Mouse (Mus musculus): ENCODE results near the gene Tcp11l2.

Tcp11l2 gene

DNA sequence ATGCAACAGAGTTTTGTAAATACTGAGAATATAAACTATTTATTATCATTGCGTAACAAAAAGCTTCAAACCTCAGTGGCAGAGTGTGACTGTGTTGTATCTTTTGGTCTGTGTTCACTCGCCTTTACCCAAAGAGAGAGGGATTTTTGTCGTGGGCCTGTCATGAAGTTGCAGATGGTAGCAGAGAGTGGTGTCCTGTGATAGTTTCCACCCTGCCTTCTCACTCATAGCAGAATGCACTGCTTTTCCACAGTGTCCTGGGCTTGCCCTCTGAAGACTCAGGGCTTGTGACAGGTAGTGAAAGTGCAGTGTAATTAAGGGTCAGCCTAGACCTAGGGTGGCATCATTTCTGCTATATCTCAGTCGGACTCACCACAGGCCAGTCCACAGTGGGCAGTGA is 78.3 kb downstream of the Tcp11l2 start:
- no peak for DNase-seq (ENCODE audit: low spot score)

DNA sequence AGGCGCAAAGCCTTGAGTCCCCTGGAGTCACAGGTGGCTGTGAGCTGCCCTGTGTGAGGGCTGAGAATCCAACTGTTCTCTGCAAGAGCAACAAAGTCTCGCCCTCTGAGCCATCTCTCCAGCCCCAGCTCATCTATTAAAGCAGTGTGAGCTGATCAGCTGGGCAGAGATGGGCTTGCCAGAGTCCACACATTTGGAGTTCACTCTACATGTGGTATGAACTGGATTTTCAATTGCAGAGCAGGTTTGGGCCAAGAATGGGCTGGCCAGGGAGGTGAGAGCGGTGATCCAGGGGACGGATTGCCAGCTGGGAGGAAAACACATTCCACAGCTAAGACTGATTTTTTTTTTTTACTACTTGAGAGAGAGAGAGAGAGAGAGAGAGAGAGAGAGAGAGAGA is 80.2 kb downstream of the Tcp11l2 start:
- DNase-seq (ENCODE audit: low spot score), result peak; percentile 33

DNA sequence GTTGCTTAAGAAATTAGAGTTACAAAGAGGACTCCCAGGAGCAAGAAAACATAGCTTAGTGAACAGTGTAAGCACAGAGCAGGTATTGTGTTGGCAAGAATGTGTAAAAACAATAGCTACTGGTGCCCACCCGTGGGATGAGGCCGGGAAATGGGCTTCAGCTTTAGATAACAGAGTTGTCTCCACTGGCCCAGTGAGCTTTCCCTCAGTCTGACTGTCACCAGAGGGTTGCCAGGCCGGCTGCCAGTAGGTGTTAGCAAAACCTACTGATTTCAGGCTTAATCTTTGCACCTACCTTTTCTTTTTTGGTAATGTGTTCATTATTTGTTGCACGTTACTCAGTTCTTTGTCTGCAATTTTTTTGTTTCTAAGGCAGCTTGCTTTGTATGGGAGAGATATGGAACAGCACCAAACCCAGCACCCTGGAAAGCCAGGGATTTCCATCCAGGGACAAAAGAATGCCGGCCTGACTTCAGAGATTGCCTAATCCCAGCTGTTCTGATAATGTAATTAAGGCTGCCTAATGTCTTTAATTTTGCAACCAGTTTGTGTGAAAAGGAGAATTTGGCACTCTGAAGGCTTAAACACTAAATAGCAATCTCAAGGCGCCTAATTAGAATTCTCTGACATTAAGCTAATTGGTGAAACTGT is 81.1 kb downstream of the Tcp11l2 start:
- DNase-seq (ENCODE audit: low spot score), result no peak

DNA sequence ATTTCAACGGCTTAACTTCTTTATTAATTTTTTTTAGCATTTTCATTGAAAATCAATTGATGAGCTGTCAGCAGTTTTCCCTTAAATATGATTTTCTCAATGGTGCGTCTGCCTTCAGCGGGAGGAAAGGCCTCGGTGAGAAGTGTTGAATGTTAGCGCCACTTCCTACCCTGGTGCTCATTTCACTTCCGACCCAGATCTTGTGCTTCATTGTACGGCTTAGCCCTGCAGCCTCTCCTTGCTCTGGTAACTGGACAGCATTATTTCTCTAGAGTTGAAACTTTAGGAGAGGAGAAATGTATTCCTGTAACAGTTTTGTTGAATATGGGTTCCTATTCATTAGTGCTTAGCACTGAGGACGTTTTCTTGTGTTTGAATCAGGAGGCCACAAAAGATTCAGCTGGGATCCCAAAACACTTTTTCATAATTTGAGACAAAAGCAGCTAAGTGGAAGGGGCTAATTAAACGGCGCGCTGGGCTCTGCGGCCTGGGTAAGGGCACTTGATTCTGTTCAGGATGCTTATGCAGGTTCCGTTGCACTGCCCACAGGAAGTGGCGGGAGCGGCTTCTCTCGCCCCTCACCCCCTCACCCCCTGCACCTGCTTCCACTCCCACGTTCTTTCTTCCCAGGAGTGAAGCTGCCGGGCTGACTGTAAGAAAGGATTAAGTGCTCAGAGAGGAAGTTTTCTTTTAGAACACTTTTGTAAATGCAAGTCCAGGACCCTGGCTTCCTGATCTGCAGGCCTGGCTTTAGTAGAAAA is 81.8 kb downstream of the Tcp11l2 start:
- no peak for DNase-seq (ENCODE audit: low spot score)

DNA sequence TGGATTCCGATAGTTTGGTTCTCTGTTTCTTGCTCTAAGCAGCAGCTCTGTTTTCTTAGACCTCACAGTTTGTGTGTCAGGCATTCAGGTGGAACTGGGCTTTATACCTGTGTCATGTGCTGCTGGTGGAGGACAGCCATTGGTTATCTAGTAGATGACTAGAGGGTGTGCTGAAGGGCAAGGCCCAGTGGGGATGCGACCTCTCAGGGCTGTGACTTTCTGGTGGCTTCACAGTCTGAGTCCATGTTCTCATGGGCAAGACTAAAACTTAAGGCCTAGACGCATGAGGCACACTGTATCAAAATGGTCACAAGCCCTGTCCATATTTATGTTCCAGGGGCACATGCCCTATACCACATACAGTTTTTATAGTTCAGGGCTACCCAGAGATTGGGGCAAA is 82.9 kb downstream of the Tcp11l2 start:
- DNase-seq (ENCODE audit: low spot score), result no peak

DNA sequence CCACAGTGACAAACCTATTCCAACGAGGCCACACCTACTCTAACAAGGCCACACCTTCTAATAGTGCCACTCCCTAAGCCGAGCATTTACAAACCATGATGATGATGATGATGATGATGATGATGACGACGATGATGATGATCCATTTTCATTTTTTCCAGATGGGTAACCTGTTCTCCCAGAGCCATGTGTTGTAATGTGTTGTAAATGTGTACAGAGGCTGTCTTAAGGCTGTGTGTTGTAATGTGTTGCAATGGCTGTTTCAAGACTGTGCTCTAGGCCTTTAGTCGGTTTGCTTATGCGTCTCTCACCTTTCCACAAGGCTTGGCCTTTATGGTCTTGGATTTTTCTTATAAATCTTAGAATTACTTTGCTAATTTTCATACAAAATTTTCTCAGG is 85.7 kb downstream of the Tcp11l2 start:
- no peak for DNase-seq (ENCODE audit: low spot score)

Data from urinary bladder, postnatal 14 days (tissue).